Mouse (Mus musculus): ENCODE results near the gene Prelid3b. TPM values are rescaled to one million over a fixed set of nuclear protein-coding genes. Genes with fewer than 3 reads are reported as not detected.

Prelid3b gene
- polyA plus RNA-seq, 1 experiment from 2014 or later: 114 TPM

- Histone ChIP-seq H3K4me2 (ENCODE audit: low read length) (no peak overlapping the region), H3K9ac (ENCODE audit: low read length) (no peak overlapping the region), H3K36me3 (ENCODE audit: control insufficient read depth, insufficient read depth, low read length) (no peaks in the 10 kb centered on the region), H3K4me3 (ENCODE audit: low read depth, low read length) (no peak overlapping the region), H3K27me3 (replicated peaks; ENCODE audit: control insufficient read depth, insufficient read depth, low read length) (no peaks in the 10 kb centered on the region), H3K9me3 (ENCODE audit: control insufficient read depth, low read length) (no peaks in the 10 kb centered on the region), H3K27ac (ENCODE audit: low read depth) (no peak overlapping the region), H3K4me1 (replicated peaks; ENCODE audit: control insufficient read depth, insufficient read depth, low read length) (no peaks in the 10 kb centered on the region)
- WGBS: 82% methylated on average over 4 of the region's 4 CpGs
- DNase-seq (ENCODE audit: low spot score) (no peak), ATAC-seq (replicated peaks; ENCODE audit: low FRiP score, low TSS enrichment, low read depth) (no peak)
Observed at GRCm38 (mm10) chr2:174448405-174448804, 24.5 kb downstream of the Prelid3b start.

- H3K9ac ChIP-seq (ENCODE audit: low read length): no peak overlapping the region
- no peaks in the 10 kb centered on the region for H3K4me1 ChIP-seq (replicated peaks; ENCODE audit: control insufficient read depth, insufficient read depth, low read length)
- H3K36me3 ChIP-seq (ENCODE audit: control insufficient read depth, insufficient read depth, low read length): no peaks in the 10 kb centered on the region
- no peak overlapping the region for H3K4me3 ChIP-seq (ENCODE audit: low read depth, low read length)
- no peaks in the 10 kb centered on the region for H3K9me3 ChIP-seq (ENCODE audit: control insufficient read depth, low read length)
- ATAC-seq (replicated peaks; ENCODE audit: low FRiP score, low TSS enrichment, low read depth) (no peak), DNase-seq (ENCODE audit: low spot score) (no peak)
- no peak overlapping the region for H3K4me2 ChIP-seq (ENCODE audit: low read length)
- 57% methylated on average over 8 of the region's 8 CpGs for WGBS
- no peaks in the 10 kb centered on the region for H3K27me3 ChIP-seq (replicated peaks; ENCODE audit: control insufficient read depth, insufficient read depth, low read length)
- H3K27ac ChIP-seq (ENCODE audit: low read depth): no peak overlapping the region
Observed at GRCm38 (mm10) chr2:174446905-174447304, 26.0 kb downstream of the Prelid3b start.

DNA sequence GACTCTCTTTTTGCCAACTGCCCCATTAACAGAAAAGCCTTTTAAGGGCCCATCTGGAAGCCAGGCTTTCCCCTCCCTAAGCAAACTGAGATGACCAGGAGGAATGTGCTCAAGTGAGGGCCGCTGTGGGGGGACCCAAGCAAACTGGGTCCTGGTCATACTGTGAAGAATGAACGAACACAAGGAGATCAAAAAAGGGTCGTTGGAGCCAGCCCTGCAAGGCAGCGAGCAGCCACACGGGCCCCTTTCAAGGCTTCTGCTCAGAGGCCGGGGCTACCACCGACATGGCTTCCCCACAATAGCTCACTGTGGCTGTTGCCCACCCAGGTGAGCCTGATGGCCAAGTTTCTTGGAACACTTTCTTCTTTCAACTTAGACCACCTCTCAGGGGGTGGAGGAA lies 26.4 kb downstream of the Prelid3b start:
- Histone ChIP-seq H3K27me3 (replicated peaks; ENCODE audit: control insufficient read depth, insufficient read depth, low read length) (no peaks in the 10 kb centered on the region), H3K4me1 (replicated peaks; ENCODE audit: control insufficient read depth, insufficient read depth, low read length) (no peaks in the 10 kb centered on the region), H3K4me3 (ENCODE audit: low read depth, low read length) (no peak overlapping the region), H3K36me3 (ENCODE audit: control insufficient read depth, insufficient read depth, low read length) (no peaks in the 10 kb centered on the region), H3K9ac (ENCODE audit: low read length) (no peak overlapping the region), H3K9me3 (ENCODE audit: control insufficient read depth, low read length) (no peaks in the 10 kb centered on the region), H3K4me2 (ENCODE audit: low read length) (no peak overlapping the region), H3K27ac (ENCODE audit: low read depth) (no peak overlapping the region)
- ATAC-seq (replicated peaks; ENCODE audit: low FRiP score, low TSS enrichment, low read depth) (no peak), DNase-seq (ENCODE audit: low spot score) (no peak)
- WGBS: 46% methylated on average over 7 of the region's 7 CpGs

DNA sequence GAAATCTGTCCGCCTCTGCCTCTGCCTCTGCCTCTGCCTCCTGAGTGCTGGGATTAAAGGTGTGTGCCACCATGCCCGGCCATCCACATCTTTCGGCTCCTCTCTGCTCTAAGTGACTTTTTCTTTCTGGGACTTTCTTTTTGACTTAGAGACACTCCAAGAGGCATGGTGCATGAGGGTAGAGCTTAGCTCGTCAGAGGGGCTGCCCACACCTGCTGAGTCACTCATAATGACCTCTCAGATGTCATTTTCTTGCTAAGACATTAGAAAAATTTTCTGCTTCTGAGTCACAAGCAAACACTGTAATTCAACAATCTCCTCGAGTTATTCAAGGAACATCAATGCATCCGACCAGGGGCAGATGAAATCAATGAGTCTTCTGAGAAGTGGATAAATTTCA lies 27.9 kb downstream of the Prelid3b start:
- H3K27ac ChIP-seq (ENCODE audit: low read depth): no peak overlapping the region
- DNase-seq (ENCODE audit: low spot score) (no peak), ATAC-seq (replicated peaks; ENCODE audit: low FRiP score, low TSS enrichment, low read depth) (no peak)
- no peaks in the 10 kb centered on the region for H3K4me1 ChIP-seq (replicated peaks; ENCODE audit: control insufficient read depth, insufficient read depth, low read length)
- no peaks in the 10 kb centered on the region for H3K9me3 ChIP-seq (ENCODE audit: control insufficient read depth, low read length)
- no peak overlapping the region for H3K4me2 ChIP-seq (ENCODE audit: low read length)
- H3K27me3 ChIP-seq (replicated peaks; ENCODE audit: control insufficient read depth, insufficient read depth, low read length): no peaks in the 10 kb centered on the region
- no peak overlapping the region for H3K9ac ChIP-seq (ENCODE audit: low read length)
- H3K36me3 ChIP-seq (ENCODE audit: control insufficient read depth, insufficient read depth, low read length): no peaks in the 10 kb centered on the region
- 80% methylated on average over 6 of the region's 6 CpGs for WGBS
- no peak overlapping the region for H3K4me3 ChIP-seq (ENCODE audit: low read depth, low read length)

DNA sequence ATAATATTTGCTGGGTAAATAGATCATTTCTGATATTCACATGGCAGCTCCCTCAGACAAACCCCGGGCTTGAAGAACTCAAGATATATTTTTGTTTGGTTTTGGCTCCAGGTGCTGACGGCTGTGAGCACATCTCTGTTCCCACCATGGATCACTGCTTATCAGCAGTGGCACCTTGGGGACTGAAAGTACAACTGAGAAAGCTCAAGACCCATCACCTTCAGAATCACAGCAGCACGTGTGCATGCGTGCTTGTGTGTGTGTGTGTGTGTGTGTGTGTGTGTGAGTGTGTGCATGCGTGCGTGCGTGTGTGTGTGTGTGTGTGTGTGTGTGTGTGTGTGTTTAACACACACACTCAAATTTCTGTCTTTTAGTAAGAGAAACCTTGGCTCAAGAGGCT lies 28.5 kb downstream of the Prelid3b start:
- 75% methylated on average over 7 of the region's 7 CpGs for WGBS
- H3K36me3 ChIP-seq (ENCODE audit: control insufficient read depth, insufficient read depth, low read length): no peaks in the 10 kb centered on the region
- H3K9me3 ChIP-seq (ENCODE audit: control insufficient read depth, low read length): no peaks in the 10 kb centered on the region
- H3K4me1 ChIP-seq (replicated peaks; ENCODE audit: control insufficient read depth, insufficient read depth, low read length): no peaks in the 10 kb centered on the region; the same call in 1 of the 2 replicates
- H3K27ac ChIP-seq (ENCODE audit: low read depth): no peak overlapping the region
- ATAC-seq (replicated peaks; ENCODE audit: low FRiP score, low TSS enrichment, low read depth) (no peak), DNase-seq (ENCODE audit: low spot score) (no peak)
- H3K27me3 ChIP-seq (replicated peaks; ENCODE audit: control insufficient read depth, insufficient read depth, low read length): no peaks in the 10 kb centered on the region
- H3K9ac ChIP-seq (ENCODE audit: low read length): no peak overlapping the region
- H3K4me3 ChIP-seq (ENCODE audit: low read depth, low read length): no peak overlapping the region
- H3K4me2 ChIP-seq (ENCODE audit: low read length): no peak overlapping the region

GRCm38 (mm10) chr2:174443046-174443445 lies 29.8 kb downstream of the Prelid3b start:
- H3K4me1 ChIP-seq (replicated peaks; ENCODE audit: control insufficient read depth, insufficient read depth, low read length): peaks cover 8% of the 10 kb centered on the region
- H3K27me3 ChIP-seq (replicated peaks; ENCODE audit: control insufficient read depth, insufficient read depth, low read length): no peaks in the 10 kb centered on the region
- no peak overlapping the region for H3K4me2 ChIP-seq (ENCODE audit: low read length)
- no peak for DNase-seq (ENCODE audit: low spot score)
- ATAC-seq (replicated peaks; ENCODE audit: low FRiP score, low TSS enrichment, low read depth): no peak
- no peaks in the 10 kb centered on the region for H3K36me3 ChIP-seq (ENCODE audit: control insufficient read depth, insufficient read depth, low read length)
- no peak overlapping the region for H3K9ac ChIP-seq (ENCODE audit: low read length)
- H3K27ac ChIP-seq (ENCODE audit: low read depth): peak overlapping the region; percentile 34; the same call in 1 of the 2 replicates
- H3K9me3 ChIP-seq (ENCODE audit: control insufficient read depth, low read length): no peaks in the 10 kb centered on the region
- no peak overlapping the region for H3K4me3 ChIP-seq (ENCODE audit: low read depth, low read length)
- WGBS: 52% methylated on average over 2 of the region's 2 CpGs

- Histone ChIP-seq H3K9ac (ENCODE audit: low read length) (no peak overlapping the region), H3K4me3 (ENCODE audit: low read depth, low read length) (no peak overlapping the region), H3K36me3 (ENCODE audit: control insufficient read depth, insufficient read depth, low read length) (no peaks in the 10 kb centered on the region), H3K27ac (ENCODE audit: low read depth) (peak overlapping the region; percentile 34; the same call in 1 of the 2 replicates), H3K4me2 (ENCODE audit: low read length) (no peak overlapping the region), H3K4me1 (replicated peaks; ENCODE audit: control insufficient read depth, insufficient read depth, low read length) (peaks cover 12% of the 10 kb centered on the region), H3K9me3 (ENCODE audit: control insufficient read depth, low read length) (no peaks in the 10 kb centered on the region), H3K27me3 (replicated peaks; ENCODE audit: control insufficient read depth, insufficient read depth, low read length) (no peaks in the 10 kb centered on the region)
- DNase-seq (ENCODE audit: low spot score): no peak
- ATAC-seq (replicated peaks; ENCODE audit: low FRiP score, low TSS enrichment, low read depth): no peak
- WGBS: 65% methylated on average over 9 of the region's 9 CpGs
Observed at GRCm38 (mm10) chr2:174442460-174442859, 30.4 kb downstream of the Prelid3b start.

DNA sequence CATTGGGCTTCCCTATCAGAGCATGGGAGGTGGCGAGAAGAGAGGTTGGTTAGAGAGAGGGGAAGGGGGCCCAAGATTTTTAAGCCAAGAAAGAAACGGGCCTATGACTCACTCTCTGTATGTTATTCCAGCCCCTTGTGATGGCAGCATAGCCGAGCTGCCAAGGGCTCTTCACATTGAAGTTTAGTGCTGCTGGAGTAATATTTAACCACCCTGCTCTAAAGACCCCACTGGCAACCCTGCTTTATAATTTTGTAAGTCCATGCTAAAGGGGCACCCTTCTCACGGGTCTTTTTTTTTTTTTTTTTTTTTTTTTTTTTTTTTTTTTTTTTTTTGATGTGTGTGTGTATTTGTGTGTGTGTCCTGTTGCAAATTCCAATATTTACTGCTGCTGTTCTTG lies 31.0 kb downstream of the Prelid3b start:
- 68% methylated on average over 4 of the region's 4 CpGs for WGBS
- H3K4me1 ChIP-seq (replicated peaks; ENCODE audit: control insufficient read depth, insufficient read depth, low read length): peaks cover 15% of the 10 kb centered on the region
- no peak overlapping the region for H3K4me2 ChIP-seq (ENCODE audit: low read length)
- no peak overlapping the region for H3K4me3 ChIP-seq (ENCODE audit: low read depth, low read length)
- no peaks in the 10 kb centered on the region for H3K9me3 ChIP-seq (ENCODE audit: control insufficient read depth, low read length)
- ATAC-seq (replicated peaks; ENCODE audit: low FRiP score, low TSS enrichment, low read depth) (no peak), DNase-seq (ENCODE audit: low spot score) (no peak)
- H3K27ac ChIP-seq (ENCODE audit: low read depth): no peak overlapping the region
- H3K27me3 ChIP-seq (replicated peaks; ENCODE audit: control insufficient read depth, insufficient read depth, low read length): no peaks in the 10 kb centered on the region
- H3K9ac ChIP-seq (ENCODE audit: low read length): no peak overlapping the region
- H3K36me3 ChIP-seq (ENCODE audit: control insufficient read depth, insufficient read depth, low read length): no peaks in the 10 kb centered on the region

GRCm38 (mm10) chr2:174439961-174440360 lies 32.9 kb downstream of the Prelid3b start:
- no peak for DNase-seq (ENCODE audit: low spot score)
- Histone ChIP-seq H3K4me2 (ENCODE audit: low read length) (no peak overlapping the region), H3K4me3 (ENCODE audit: low read depth, low read length) (no peak overlapping the region), H3K27ac (ENCODE audit: low read depth) (no peak overlapping the region), H3K36me3 (ENCODE audit: control insufficient read depth, insufficient read depth, low read length) (peaks cover 5% of the 10 kb centered on the region; the same call in 1 of the 2 replicates), H3K27me3 (replicated peaks; ENCODE audit: control insufficient read depth, insufficient read depth, low read length) (no peaks in the 10 kb centered on the region), H3K9me3 (ENCODE audit: control insufficient read depth, low read length) (no peaks in the 10 kb centered on the region), H3K9ac (ENCODE audit: low read length) (no peak overlapping the region), H3K4me1 (replicated peaks; ENCODE audit: control insufficient read depth, insufficient read depth, low read length) (peaks cover 15% of the 10 kb centered on the region)
- ATAC-seq (replicated peaks; ENCODE audit: low FRiP score, low TSS enrichment, low read depth): no peak
- 83% methylated on average over 9 of the region's 9 CpGs for WGBS
